Mouse (Mus musculus) spleen, postnatal 0 days (tissue): ENCODE data around the gene Ctnnd1. TPM values are rescaled to one million over a fixed set of nuclear protein-coding genes. Genes with fewer than 3 reads are reported as not detected.

ENCODE experiments used
- polyA plus RNA-seq: library from polyadenylated mRNA; unstranded; fragments of >200 nt; fragmentation: Nextera tagmentation; extraction: Ambion mirVana; gene quantifications from 2 replicates; pipeline ENCODE4 v1.2.1, GENCODE M21; 2015

Gene Ctnnd1
- 9.4 and 12.7 TPM in 2 replicates for polyA plus RNA-seq

GRCm38 (mm10) chr2:84650464-84651195 lies at the start of gene Ctnnd1:
Gene Ctnnd1, minus strand, starts transcription at chr2:84650765.

GRCm38 (mm10) chr2:84679016-84679415 lies 28.5 kb upstream of the Ctnnd1 start, which contains the start of gene Tmx2:
Gene Tmx2, minus strand, starts transcription at chr2:84679140.

GRCm38 (mm10) chr2:84677968-84678880 lies 27.7 kb upstream of the Ctnnd1 start, which contains the start of the genes Gm28635 and Med19:
Gene Gm28635, minus strand, starts transcription at chr2:84678041.
Gene Med19, plus strand, starts transcription at chr2:84678402.

GRCm38 (mm10) chr2:84670569-84670933 lies 20.0 kb upstream of the Ctnnd1 start, which contains the start of gene Selenoh:
Gene Selenoh, minus strand, starts transcription at chr2:84670770.

GRCm38 (mm10) chr2:84658806-84659205 lies 8.2 kb upstream of the Ctnnd1 start, which contains the start of gene Btbd18:
Gene Btbd18, plus strand, starts transcription at chr2:84659079.

Other genes with a start within 250 kb of the Ctnnd1 start
- gene Calcrl, start 225.4 kb downstream of the Ctnnd1 start, polyA plus RNA-seq, result 32.5 and 38.6 TPM in 2 replicates
- gene Tfpi, start 174.0 kb downstream of the Ctnnd1 start, polyA plus RNA-seq, result 34.7 and 42.9 TPM in 2 replicates
- gene Btbd18, start 8.3 kb upstream of the Ctnnd1 start, polyA plus RNA-seq, result 0.04 and 0.06 TPM in 2 replicates
- gene Selenoh, start 20.0 kb upstream of the Ctnnd1 start, polyA plus RNA-seq, result 167 and 177 TPM in 2 replicates
- not detected in 2 replicates for gene Gm28635, start 27.3 kb upstream of the Ctnnd1 start, polyA plus RNA-seq
- 20.1 and 22.6 TPM in 2 replicates for gene Med19, start 27.6 kb upstream of the Ctnnd1 start, polyA plus RNA-seq
- gene Tmx2, start 28.4 kb upstream of the Ctnnd1 start, polyA plus RNA-seq, result 47.0 and 48.6 TPM in 2 replicates
- 14.4 and 16.0 TPM in 2 replicates for gene Zdhhc5, start 64.4 kb upstream of the Ctnnd1 start, polyA plus RNA-seq
- 44.8 and 53.2 TPM in 2 replicates for gene Clp1, start 76.6 kb upstream of the Ctnnd1 start, polyA plus RNA-seq
- gene Ypel4, start 83.3 kb upstream of the Ctnnd1 start, polyA plus RNA-seq, result 43.9 and 44.8 TPM in 2 replicates
- gene Gm19426, start 92.9 kb upstream of the Ctnnd1 start, polyA plus RNA-seq, result 3.4 and 3.5 TPM in 2 replicates
- 57.2 and 70.1 TPM in 2 replicates for gene Serping1, start 124.7 kb upstream of the Ctnnd1 start, polyA plus RNA-seq
- 407 and 411 TPM in 2 replicates for gene Ube2l6, start 148.1 kb upstream of the Ctnnd1 start, polyA plus RNA-seq
- gene Smtnl1, start 171.9 kb upstream of the Ctnnd1 start, polyA plus RNA-seq, result 0.11 and 0.15 TPM in 2 replicates
- 48.2 and 52.4 TPM in 2 replicates for gene Timm10, start 176.2 kb upstream of the Ctnnd1 start, polyA plus RNA-seq
- 117 and 135 TPM in 2 replicates for gene Slc43a1, start 188.1 kb upstream of the Ctnnd1 start, polyA plus RNA-seq
- gene Rtn4rl2, start 235.9 kb upstream of the Ctnnd1 start, polyA plus RNA-seq, result 0.16 and 0.49 TPM in 2 replicates